Mouse (Mus musculus): ENCODE results near the gene Capn2. TPM values are rescaled to one million over a fixed set of nuclear protein-coding genes. Genes with fewer than 3 reads are reported as not detected.

The Capn2 gene
- polyA plus RNA-seq, 1 experiment from 2014 or later: 89.9 TPM

GRCm38 (mm10) chr1:182533583-182533982 is 16.2 kb upstream of the Capn2 start:
- ATAC-seq (replicated peaks; ENCODE audit: low FRiP score, low TSS enrichment, low read depth) (no peak), DNase-seq (ENCODE audit: low spot score) (no peak)
- no peak overlapping the region for H3K9ac ChIP-seq (ENCODE audit: low read length)
- WGBS: 84% methylated on average over 3 of the region's 3 CpGs
- H3K4me1 ChIP-seq (replicated peaks; ENCODE audit: control insufficient read depth, insufficient read depth, low read length): 0 out of 2 replicates have a peak, but pooled peaks cover 2% of the 10 kb centered on the region
- H3K27me3 ChIP-seq (replicated peaks; ENCODE audit: control insufficient read depth, insufficient read depth, low read length): 0 out of 2 replicates have a peak, but pooled peaks cover 2% of the 10 kb centered on the region
- no peak overlapping the region for H3K27ac ChIP-seq (ENCODE audit: low read depth)
- H3K36me3 ChIP-seq (ENCODE audit: control insufficient read depth, insufficient read depth, low read length): no peaks in the 10 kb centered on the region
- no peak overlapping the region for H3K4me2 ChIP-seq (ENCODE audit: low read length)
- H3K9me3 ChIP-seq (ENCODE audit: control insufficient read depth, low read length): 0 out of 2 replicates have a peak, but pooled peaks cover 6% of the 10 kb centered on the region
- H3K4me3 ChIP-seq (ENCODE audit: low read depth, low read length): no peak overlapping the region

GRCm38 (mm10) chr1:182527921-182528858 is 10.8 kb upstream of the Capn2 start:
- Histone ChIP-seq H3K27ac (ENCODE audit: low read depth) (peak overlapping the region; percentile 69), H3K9ac (ENCODE audit: low read length) (no peak overlapping the region), H3K27me3 (replicated peaks; ENCODE audit: control insufficient read depth, insufficient read depth, low read length) (0 out of 2 replicates have a peak, but pooled peaks cover 2% of the 10 kb centered on the region), H3K4me2 (ENCODE audit: low read length) (peak overlapping the region; percentile 30), H3K9me3 (ENCODE audit: control insufficient read depth, low read length) (0 out of 2 replicates have a peak, but pooled peaks cover 6% of the 10 kb centered on the region), H3K4me3 (ENCODE audit: low read depth, low read length) (no peak overlapping the region), H3K36me3 (ENCODE audit: control insufficient read depth, insufficient read depth, low read length) (no peaks in the 10 kb centered on the region), H3K4me1 (replicated peaks; ENCODE audit: control insufficient read depth, insufficient read depth, low read length) (peaks cover 15% of the 10 kb centered on the region; the same call in 1 of the 2 replicates)
- ATAC-seq (replicated peaks; ENCODE audit: low FRiP score, low TSS enrichment, low read depth): peak; percentile 82
- WGBS: 14% methylated on average over 19 of the region's 19 CpGs
- peak; percentile 74 for DNase-seq (ENCODE audit: low spot score)

GRCm38 (mm10) chr1:182527261-182527766 is 9.9 kb upstream of the Capn2 start:
- no peak overlapping the region for H3K4me3 ChIP-seq (ENCODE audit: low read depth, low read length)
- no peaks in the 10 kb centered on the region for H3K9me3 ChIP-seq (ENCODE audit: control insufficient read depth, low read length)
- H3K4me2 ChIP-seq (ENCODE audit: low read length): peak overlapping the region; percentile 30; the same call in 1 of the 2 replicates
- WGBS: 54% methylated on average over 13 of the region's 13 CpGs
- peaks cover 15% of the 10 kb centered on the region; the same call in 1 of the 2 replicates for H3K4me1 ChIP-seq (replicated peaks; ENCODE audit: control insufficient read depth, insufficient read depth, low read length)
- ATAC-seq (replicated peaks; ENCODE audit: low FRiP score, low TSS enrichment, low read depth) (no peak), DNase-seq (ENCODE audit: low spot score) (no peak)
- 0 out of 2 replicates have a peak, but pooled peaks cover 2% of the 10 kb centered on the region for H3K27me3 ChIP-seq (replicated peaks; ENCODE audit: control insufficient read depth, insufficient read depth, low read length)
- H3K27ac ChIP-seq (ENCODE audit: low read depth): peak overlapping the region; percentile 69; the same call in 1 of the 2 replicates
- no peaks in the 10 kb centered on the region for H3K36me3 ChIP-seq (ENCODE audit: control insufficient read depth, insufficient read depth, low read length)
- H3K9ac ChIP-seq (ENCODE audit: low read length): no peak overlapping the region

GRCm38 (mm10) chr1:182525601-182526000 is 8.2 kb upstream of the Capn2 start:
- H3K4me1 ChIP-seq (replicated peaks; ENCODE audit: control insufficient read depth, insufficient read depth, low read length): peaks cover 18% of the 10 kb centered on the region; the same call in 1 of the 2 replicates
- no peak overlapping the region for H3K9ac ChIP-seq (ENCODE audit: low read length)
- no peak overlapping the region for H3K4me2 ChIP-seq (ENCODE audit: low read length)
- 87% methylated on average over 3 of the region's 3 CpGs for WGBS
- H3K27ac ChIP-seq (ENCODE audit: low read depth): no peak overlapping the region
- no peaks in the 10 kb centered on the region for H3K36me3 ChIP-seq (ENCODE audit: control insufficient read depth, insufficient read depth, low read length)
- H3K4me3 ChIP-seq (ENCODE audit: low read depth, low read length): no peak overlapping the region
- ATAC-seq (replicated peaks; ENCODE audit: low FRiP score, low TSS enrichment, low read depth) (no peak), DNase-seq (ENCODE audit: low spot score) (no peak)
- H3K9me3 ChIP-seq (ENCODE audit: control insufficient read depth, low read length): no peaks in the 10 kb centered on the region
- H3K27me3 ChIP-seq (replicated peaks; ENCODE audit: control insufficient read depth, insufficient read depth, low read length): 0 out of 2 replicates have a peak, but pooled peaks cover 2% of the 10 kb centered on the region

GRCm38 (mm10) chr1:182523692-182524091 is 6.3 kb upstream of the Capn2 start:
- Histone ChIP-seq H3K9ac (ENCODE audit: low read length) (no peak overlapping the region), H3K27ac (ENCODE audit: low read depth) (no peak overlapping the region), H3K36me3 (ENCODE audit: control insufficient read depth, insufficient read depth, low read length) (no peaks in the 10 kb centered on the region), H3K4me2 (ENCODE audit: low read length) (no peak overlapping the region), H3K4me3 (ENCODE audit: low read depth, low read length) (no peak overlapping the region), H3K27me3 (replicated peaks; ENCODE audit: control insufficient read depth, insufficient read depth, low read length) (0 out of 2 replicates have a peak, but pooled peaks cover under 1% of the 10 kb centered on the region), H3K4me1 (replicated peaks; ENCODE audit: control insufficient read depth, insufficient read depth, low read length) (peaks cover 32% of the 10 kb centered on the region), H3K9me3 (ENCODE audit: control insufficient read depth, low read length) (no peaks in the 10 kb centered on the region)
- ATAC-seq (replicated peaks; ENCODE audit: low FRiP score, low TSS enrichment, low read depth): no peak
- DNase-seq (ENCODE audit: low spot score): no peak
- WGBS: 82% methylated on average over 3 of the region's 3 CpGs

GRCm38 (mm10) chr1:182522961-182523360 is 5.6 kb upstream of the Capn2 start:
- Histone ChIP-seq H3K4me2 (ENCODE audit: low read length) (no peak overlapping the region), H3K4me1 (replicated peaks; ENCODE audit: control insufficient read depth, insufficient read depth, low read length) (peaks cover 28% of the 10 kb centered on the region), H3K4me3 (ENCODE audit: low read depth, low read length) (no peak overlapping the region), H3K27ac (ENCODE audit: low read depth) (no peak overlapping the region), H3K9me3 (ENCODE audit: control insufficient read depth, low read length) (no peaks in the 10 kb centered on the region), H3K9ac (ENCODE audit: low read length) (no peak overlapping the region), H3K36me3 (ENCODE audit: control insufficient read depth, insufficient read depth, low read length) (no peaks in the 10 kb centered on the region), H3K27me3 (replicated peaks; ENCODE audit: control insufficient read depth, insufficient read depth, low read length) (no peaks in the 10 kb centered on the region)
- ATAC-seq (replicated peaks; ENCODE audit: low FRiP score, low TSS enrichment, low read depth) (no peak), DNase-seq (ENCODE audit: low spot score) (no peak)
- 82% methylated on average over 5 of the region's 5 CpGs for WGBS

- Histone ChIP-seq H3K4me2 (ENCODE audit: low read length) (no peak overlapping the region), H3K9me3 (ENCODE audit: control insufficient read depth, low read length) (no peaks in the 10 kb centered on the region), H3K4me1 (replicated peaks; ENCODE audit: control insufficient read depth, insufficient read depth, low read length) (peaks cover 26% of the 10 kb centered on the region), H3K27me3 (replicated peaks; ENCODE audit: control insufficient read depth, insufficient read depth, low read length) (no peaks in the 10 kb centered on the region), H3K36me3 (ENCODE audit: control insufficient read depth, insufficient read depth, low read length) (no peaks in the 10 kb centered on the region), H3K4me3 (ENCODE audit: low read depth, low read length) (no peak overlapping the region), H3K27ac (ENCODE audit: low read depth) (peak overlapping the region; percentile 78; the same call in 1 of the 2 replicates), H3K9ac (ENCODE audit: low read length) (no peak overlapping the region)
- WGBS: 70% methylated on average over 8 of the region's 8 CpGs
- no peak for ATAC-seq (replicated peaks; ENCODE audit: low FRiP score, low TSS enrichment, low read depth)
- DNase-seq (ENCODE audit: low spot score): no peak
These were observed 3.6 kb upstream of the Capn2 start for GRCm38 (mm10) chr1:182520938-182521500.

- H3K4me2 ChIP-seq (ENCODE audit: low read length): peak overlapping the region; percentile 22
- no peak overlapping the region for H3K9ac ChIP-seq (ENCODE audit: low read length)
- no peaks in the 10 kb centered on the region for H3K27me3 ChIP-seq (replicated peaks; ENCODE audit: control insufficient read depth, insufficient read depth, low read length)
- H3K36me3 ChIP-seq (ENCODE audit: control insufficient read depth, insufficient read depth, low read length): no peaks in the 10 kb centered on the region; the same call in 1 of the 2 replicates
- H3K9me3 ChIP-seq (ENCODE audit: control insufficient read depth, low read length): no peaks in the 10 kb centered on the region
- H3K27ac ChIP-seq (ENCODE audit: low read depth): peak overlapping the region; percentile 78
- peaks cover 33% of the 10 kb centered on the region for H3K4me1 ChIP-seq (replicated peaks; ENCODE audit: control insufficient read depth, insufficient read depth, low read length)
- no peak for DNase-seq (ENCODE audit: low spot score)
- no peak for ATAC-seq (replicated peaks; ENCODE audit: low FRiP score, low TSS enrichment, low read depth)
- WGBS: 20% methylated on average over 14 of the region's 14 CpGs
- H3K4me3 ChIP-seq (ENCODE audit: low read depth, low read length): no peak overlapping the region
These were observed 2.9 kb upstream of the Capn2 start for GRCm38 (mm10) chr1:182520091-182520937.
